Mouse (Mus musculus): ENCODE results near the gene Prmt8. TPM values are rescaled to one million over a fixed set of nuclear protein-coding genes. Genes with fewer than 3 reads are reported as not detected.

Gene Prmt8
- 10 to 100 TPM; 66.4 to 67.1 TPM for total RNA-seq (2021)
- long read RNA-seq, experiment 1, transcript Prmt8-201 (10 exons, 2,724 nt): major isoform, 60 of 69 reads
- long read RNA-seq, experiment 1, partial matches to known transcripts: 3 of 69 reads
- long read RNA-seq, experiment 1, other reads (novel, unspliced or antisense): 6 of 69 reads
- long read RNA-seq, experiment 2, transcript Prmt8-201 (10 exons, 2,724 nt): major isoform, 68 of 80 reads
- long read RNA-seq, experiment 2, partial matches to known transcripts: 4 of 80 reads
- long read RNA-seq, experiment 2, other reads (novel, unspliced or antisense): 8 of 80 reads

- H3K4me3 ChIP-seq: peak within 1 kb of the TSS; percentile 75
- no peak for TF ChIP-seq CTCF (conservative IDR thresholded peaks at IDR 0.05)
- DNase-seq (ENCODE audit: low spot score in 2 of 2): peak; percentile 47 to 76
- H3K27ac ChIP-seq: peak within 1 kb of the TSS; percentile 96
Observed at GRCm38 (mm10) chr6:127769275-127770156, at the start of gene Prmt8. Gene Prmt8 (minus strand): TSS chr6:127769472.

GRCm38 (mm10) chr6:127803046-127803729 is 33.9 kb upstream of the Prmt8 start:
- no peak for TF ChIP-seq CTCF (conservative IDR thresholded peaks at IDR 0.05)
- no peak overlapping the region for H3K27ac ChIP-seq
- DNase-seq (ENCODE audit: low spot score in 2 of 2): peak; percentile 8 to 19

GRCm38 (mm10) chr6:127802211-127802610 is 32.9 kb upstream of the Prmt8 start:
- Histone ChIP-seq H3K4me3 (no peak overlapping the region), H3K27ac (no peak overlapping the region)
- DNase-seq (ENCODE audit: low spot score in 2 of 2): no peak
- no peak for TF ChIP-seq CTCF (conservative IDR thresholded peaks at IDR 0.05)

More at GRCm38 (mm10) chr6:127803046-127803729, 33.9 kb upstream of the Prmt8 start:
- H3K4me3 ChIP-seq: no peak overlapping the region

GRCm38 (mm10) chr6:127790023-127790422 is 20.8 kb upstream of the Prmt8 start:
- H3K27ac ChIP-seq: no peak overlapping the region
- H3K4me3 ChIP-seq: no peak overlapping the region
- TF ChIP-seq CTCF (conservative IDR thresholded peaks at IDR 0.05): no peak
- no peak for DNase-seq (ENCODE audit: low spot score in 2 of 2)

GRCm38 (mm10) chr6:127770806-127771205 is 1.5 kb upstream of the Prmt8 start:
- H3K4me3 ChIP-seq: peak overlapping the region; percentile 75
- TF ChIP-seq CTCF (conservative IDR thresholded peaks at IDR 0.05): no peak
- peak; percentile 67 to 89 for DNase-seq (ENCODE audit: low spot score in 2 of 2)
- peak overlapping the region; percentile 96 for H3K27ac ChIP-seq

GRCm38 (mm10) chr6:127768621-127769274 is 524 bp downstream of the Prmt8 start:
- H3K27ac ChIP-seq: peak overlapping the region; percentile 96
- no peak for TF ChIP-seq CTCF (conservative IDR thresholded peaks at IDR 0.05)
- DNase-seq (ENCODE audit: low spot score in 2 of 2): peak in 1 of 2 experiments; percentile 21
- peak overlapping the region; percentile 75 for H3K4me3 ChIP-seq

GRCm38 (mm10) chr6:127767706-127768493 is 1.4 kb downstream of the Prmt8 start:
- Histone ChIP-seq H3K4me3 (peak overlapping the region; percentile 75), H3K27ac (peak overlapping the region; percentile 96)
- TF ChIP-seq CTCF (conservative IDR thresholded peaks at IDR 0.05): peak; percentile 37
- peak in 1 of 2 experiments; percentile 36 for DNase-seq (ENCODE audit: low spot score in 2 of 2)

GRCm38 (mm10) chr6:127767201-127767705 is 2.0 kb downstream of the Prmt8 start:
- H3K27ac ChIP-seq: peak overlapping the region; percentile 96
- TF ChIP-seq CTCF (conservative IDR thresholded peaks at IDR 0.05): no peak; the same call in 1 of the 2 replicates
- H3K4me3 ChIP-seq: peak overlapping the region; percentile 75
- peak; percentile 58 to 62 for DNase-seq (ENCODE audit: low spot score in 2 of 2)

- DNase-seq (ENCODE audit: low spot score in 2 of 2): peak in 1 of 2 experiments; percentile 51
- TF ChIP-seq CTCF (conservative IDR thresholded peaks at IDR 0.05): no peak
Observed at GRCm38 (mm10) chr6:127766641-127767200, 2.6 kb downstream of the Prmt8 start.

GRCm38 (mm10) chr6:127766041-127766604 is 3.1 kb downstream of the Prmt8 start:
- peak overlapping the region; percentile 48 for H3K4me3 ChIP-seq
- peak overlapping the region; percentile 74; the same call in 1 of the 2 replicates for H3K27ac ChIP-seq
- DNase-seq (ENCODE audit: low spot score in 2 of 2): peak in 1 of 2 experiments; percentile 23
- no peak for TF ChIP-seq CTCF (conservative IDR thresholded peaks at IDR 0.05)

More at GRCm38 (mm10) chr6:127766641-127767200, 2.6 kb downstream of the Prmt8 start:
- Histone ChIP-seq H3K27ac (peak overlapping the region; percentile 96), H3K4me3 (peak overlapping the region; percentile 75)

Data from layer of hippocampus, adult 2 months (tissue).